Mouse (Mus musculus): Measurements from ENCODE around the gene Snip1.

DNA sequence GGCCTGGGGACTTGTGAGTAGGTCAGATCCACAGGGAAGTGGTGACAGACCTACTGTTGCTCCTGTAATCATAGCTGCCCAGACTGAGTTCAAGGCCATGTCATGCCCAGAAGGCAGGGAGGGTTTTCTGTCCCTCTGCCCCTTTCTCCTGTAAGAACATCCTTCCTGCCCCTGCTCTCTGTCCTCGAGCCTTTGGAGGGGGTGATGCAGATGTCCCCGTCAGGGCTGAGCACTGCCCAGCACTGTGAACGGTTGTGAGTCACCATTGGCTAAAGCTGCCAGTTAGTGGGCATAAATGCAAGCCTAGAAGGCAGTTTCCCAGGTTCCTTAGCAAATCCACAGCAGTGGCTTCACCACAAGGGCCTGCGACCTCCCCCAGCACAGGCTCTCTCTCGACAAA is 26.6 kb downstream of the Snip1 start:
- no peak for TF ChIP-seq CTCF (IDR thresholded peaks at IDR 0.05; ENCODE audit: control insufficient read depth, insufficient read depth, insufficient replicate concordance, low read depth, low read length)
- no peak for TF ChIP-seq POLR2A (IDR thresholded peaks at IDR 0.05; ENCODE audit: control insufficient read depth, low read depth, low read length)
